Mouse (Mus musculus) thymus, adult 2 months (tissue): Measurements from ENCODE around the gene Nr5a2.

Source experiments
- CTCF ChIP-seq: fragments of 200-500 bp; IDR thresholded peaks from 2 replicates; pipeline ENCODE4 v1.5.1; 2012; ENCODE audit warnings: mild to moderate bottlenecking, control low read depth, low read length, moderate library complexity, borderline replicate concordance; ENCODE audit not compliant: control insufficient read depth, poor library complexity, insufficient read depth; ENCODE audit errors: extremely low read depth
- POLR2A ChIP-seq: fragments of 200-500 bp; IDR thresholded peaks from 2 replicates; pipeline ENCODE4 v1.6.1; 2012; ENCODE audit warnings: mild to moderate bottlenecking, low read length, control low read depth, moderate library complexity; ENCODE audit not compliant: control insufficient read depth, poor library complexity, insufficient read depth; ENCODE audit errors: extremely low read depth

DNA sequence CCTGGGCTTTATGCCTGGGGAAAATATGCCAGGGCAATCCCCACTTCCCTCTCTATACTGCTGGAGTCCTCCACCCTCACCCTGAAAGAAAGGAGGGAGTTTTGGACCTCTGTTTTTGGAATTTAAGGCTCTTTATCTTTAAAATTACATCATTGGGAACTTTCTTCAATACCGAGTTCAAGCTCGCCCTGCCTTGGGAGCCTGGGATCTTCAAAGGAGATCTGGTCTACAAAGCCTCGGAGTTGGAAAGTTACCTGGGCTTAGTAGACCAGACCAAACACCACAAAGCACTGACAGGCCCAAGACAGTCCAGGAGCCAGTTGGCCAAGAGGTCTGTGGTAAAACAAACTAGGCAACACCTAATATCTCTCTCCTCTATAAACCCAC is 6.1 kb downstream of the Nr5a2 start:
- no peak for TF ChIP-seq CTCF
- no peak for TF ChIP-seq POLR2A
